Mouse (Mus musculus) forebrain, embryonic 15.5 days (tissue): ENCODE results near the gene Shld2. TPM values are rescaled to one million over a fixed set of nuclear protein-coding genes. Genes with fewer than 3 reads are reported as not detected.

Experiments
- ATAC-seq: fragments of 200-750 bp; cut with Nextera tagmentation; replicated peaks from 2 replicates; pipeline ENCODE4 v1.8.0; 2017; ENCODE audit warnings: mild to moderate bottlenecking, moderate TSS enrichment, moderate library complexity
- H3K27ac ChIP-seq: fragments of 300-500 bp; sonication (generic); replicated peaks from 2 replicates; pipeline ENCODE4 v1.5.1; 2015; ENCODE audit warnings: mild to moderate bottlenecking, inconsistent platforms
- H3K27me3 ChIP-seq: fragments of 300-500 bp; sonication (generic); 2 replicates; pipeline ENCODE4 v1.6.1; 2015; ENCODE audit warnings: inconsistent platforms
- H3K36me3 ChIP-seq: fragments of 300-500 bp; sonication (generic); 2 replicates; pipeline ENCODE4 v1.6.1; 2015; ENCODE audit warnings: mild to moderate bottlenecking, inconsistent platforms
- H3K4me1 ChIP-seq: fragments of 300-500 bp; sonication (generic); 2 replicates; pipeline ENCODE4 v1.6.1; 2015; ENCODE audit warnings: inconsistent platforms
- H3K4me2 ChIP-seq: fragments of 300-500 bp; sonication (generic); replicated peaks from 2 replicates; pipeline ENCODE4 v1.6.1; 2015; ENCODE audit warnings: mild to moderate bottlenecking, inconsistent platforms
- H3K4me3 ChIP-seq: fragments of 300-500 bp; sonication (generic); 2 replicates; pipeline ENCODE4 v1.5.1; 2015; ENCODE audit warnings: mild to moderate bottlenecking, inconsistent platforms
- H3K9ac ChIP-seq: fragments of 300-500 bp; sonication (generic); replicated peaks from 2 replicates; pipeline ENCODE4 v1.6.1; 2015; ENCODE audit warnings: mild to moderate bottlenecking, inconsistent platforms
- H3K9me3 ChIP-seq: fragments of 300-500 bp; sonication (generic); 2 replicates; pipeline ENCODE4 v1.6.1; 2016; ENCODE audit warnings: inconsistent platforms
- whole genome bisulfite sequencing: fragments of 180-500 bp; shearing (Covaris S2); methylation state at CpG from one replicate; pipeline ENCODE4 v1.1.7; 2015; ENCODE audit warnings: mixed read lengths; 5-methylcytosine and 5-hydroxymethylcytosine counted together
- polyA plus RNA-seq: library from polyadenylated mRNA; unstranded; fragments of >200 nt; fragmentation: Nextera tagmentation; extraction: Ambion mirVana; gene quantifications from 2 replicates; pipeline ENCODE4 v1.2.1, GENCODE M21; 2015

The Shld2 gene
- polyA plus RNA-seq, 1 experiment from 2014 or later, result 8.0 TPM

DNA sequence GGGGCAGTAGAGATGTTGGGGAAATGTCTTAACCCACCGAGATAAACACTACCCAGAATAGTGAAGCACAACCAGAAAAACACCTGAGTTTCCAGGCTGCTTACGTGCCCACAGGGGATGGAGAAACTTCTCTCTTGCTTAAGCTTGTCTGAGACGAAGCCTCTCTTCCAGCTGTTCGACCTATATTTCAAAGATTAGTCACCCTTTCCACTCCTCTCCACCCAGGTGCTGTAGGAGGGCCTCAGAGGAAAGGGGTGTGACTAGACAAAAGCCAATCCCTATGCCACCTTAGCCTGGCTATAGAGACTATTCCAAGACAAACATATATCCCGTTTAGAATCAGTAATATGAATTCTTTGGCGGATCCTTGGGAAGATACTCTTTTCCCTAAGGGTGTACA is 102.3 kb downstream of the Shld2 start:
- Histone ChIP-seq H3K27me3 (no peaks in the 10 kb centered on the region), H3K4me2 (no peak overlapping the region), H3K27ac (no peak overlapping the region), H3K36me3 (no peaks in the 10 kb centered on the region), H3K4me1 (no peaks in the 10 kb centered on the region), H3K4me3 (no peak overlapping the region), H3K9me3 (no peaks in the 10 kb centered on the region), H3K9ac (no peak overlapping the region)
- ATAC-seq, result no peak
- WGBS, result 75% methylated on average over 6 of the region's 6 CpGs

DNA sequence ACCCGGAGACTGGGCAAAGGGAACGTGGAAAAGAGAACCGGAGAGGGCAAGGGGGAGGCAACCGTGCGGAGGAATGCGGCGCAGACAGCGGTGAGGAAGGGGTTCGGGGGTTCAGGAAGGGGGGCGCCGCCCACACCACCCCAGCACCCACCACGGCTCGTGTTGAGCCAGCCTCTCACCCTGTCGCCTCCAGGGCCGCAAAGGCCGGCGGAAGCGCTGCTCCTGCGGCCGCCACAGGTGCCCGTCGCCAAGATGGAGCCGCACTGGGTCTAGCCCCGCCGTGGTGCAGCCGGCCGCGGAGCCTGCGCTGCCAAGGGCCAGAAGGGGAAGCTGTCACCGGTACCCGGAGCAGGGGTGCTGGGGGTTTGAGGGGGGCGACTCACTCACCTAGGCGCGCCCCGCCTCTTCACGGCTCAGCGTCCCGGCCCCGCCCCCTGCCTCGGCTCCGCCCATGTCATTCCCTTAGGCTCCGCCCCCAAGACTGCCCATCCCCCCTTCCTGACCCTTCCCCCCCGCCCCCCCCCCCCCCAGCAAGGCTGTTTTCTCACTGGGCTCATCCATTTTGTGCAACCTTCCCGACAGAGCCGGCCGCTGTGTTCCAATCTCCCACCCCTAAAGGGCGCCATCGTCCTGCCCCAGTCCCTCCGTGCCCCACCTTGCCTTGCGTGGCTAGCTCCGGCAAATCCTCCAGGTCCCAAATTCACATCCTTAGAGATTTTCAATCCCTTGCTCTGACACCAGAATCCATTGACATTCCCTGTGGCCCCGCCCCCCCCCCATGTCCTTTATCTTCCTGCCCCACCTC is 108.9 kb downstream of the Shld2 start, which contains the start of gene Gprin2:
Gprin2 (minus strand) TSS at position 423 of the 805 bp plus-strand sequence.
- Histone ChIP-seq H3K4me3 (peak within 1 kb of the TSS; percentile 82), H3K27ac (peak within 1 kb of the TSS; percentile 38), H3K9me3 (no peaks in the 10 kb centered on the region), H3K4me1 (0 out of 2 replicates have a peak, but pooled peaks cover 6% of the 10 kb centered on the region), H3K27me3 (no peaks in the 10 kb centered on the region), H3K36me3 (no peaks in the 10 kb centered on the region), H3K9ac (peak within 1 kb of the TSS; percentile 71), H3K4me2 (peak within 1 kb of the TSS; percentile 88)
- peak; percentile 75 for ATAC-seq
- 2% methylated on average over 48 of the region's 52 CpGs for WGBS

DNA sequence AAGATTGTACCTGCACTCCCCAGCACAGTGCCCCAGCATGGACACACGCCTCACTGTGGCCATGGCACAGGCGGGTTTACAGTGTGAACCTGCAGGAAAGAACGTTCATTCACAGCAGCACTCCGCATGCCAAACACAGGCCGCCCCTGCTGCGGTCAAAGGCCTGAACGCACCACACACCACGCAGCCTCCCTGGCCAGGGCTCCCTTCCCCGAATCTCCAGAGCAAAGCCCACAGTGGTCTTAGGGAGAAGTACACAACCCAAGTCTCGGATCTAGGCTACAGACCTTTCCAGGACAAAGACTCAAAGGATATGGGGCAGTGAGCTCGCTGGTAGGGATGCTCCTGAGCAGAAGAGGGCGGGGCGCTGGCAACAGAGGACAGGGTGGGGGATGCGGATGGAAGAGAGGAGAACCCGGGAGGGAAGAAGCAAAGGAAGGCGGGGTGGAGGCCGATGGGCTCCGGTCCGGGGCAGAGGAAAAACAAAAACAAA is 109.5 kb downstream of the Shld2 start:
- H3K4me2 ChIP-seq, result peak overlapping the region; percentile 88
- peak overlapping the region; percentile 82 for H3K4me3 ChIP-seq
- no peaks in the 10 kb centered on the region for H3K36me3 ChIP-seq
- H3K9ac ChIP-seq, result peak overlapping the region; percentile 71
- peak; percentile 73 for ATAC-seq
- H3K9me3 ChIP-seq, result no peaks in the 10 kb centered on the region
- 1% methylated on average over 19 of the region's 19 CpGs for WGBS
- H3K27me3 ChIP-seq, result no peaks in the 10 kb centered on the region
- 0 out of 2 replicates have a peak, but pooled peaks cover 6% of the 10 kb centered on the region for H3K4me1 ChIP-seq
- peak overlapping the region; percentile 38 for H3K27ac ChIP-seq

DNA sequence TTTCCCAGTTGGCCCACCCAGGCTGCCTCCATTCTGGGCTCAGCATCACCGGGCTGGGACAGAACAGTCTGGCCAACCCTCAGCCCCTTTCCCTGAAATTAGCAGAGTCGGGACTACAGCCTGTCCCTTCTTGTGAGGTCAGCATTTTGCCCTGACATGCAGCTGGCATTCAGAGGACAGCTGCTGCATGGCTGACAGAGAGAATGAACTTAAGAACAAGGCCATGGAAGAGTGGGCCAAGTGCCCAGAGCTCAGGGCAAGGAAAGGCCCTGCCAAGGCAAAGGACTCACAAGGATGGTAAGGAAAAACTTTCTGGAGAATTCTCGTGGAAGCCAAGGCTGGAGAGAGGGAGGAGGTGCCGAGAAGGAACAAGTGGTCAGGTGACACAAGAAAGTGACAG is 113.6 kb downstream of the Shld2 start:
- Histone ChIP-seq H3K9me3 (no peaks in the 10 kb centered on the region), H3K4me3 (no peak overlapping the region), H3K4me1 (0 out of 2 replicates have a peak, but pooled peaks cover 6% of the 10 kb centered on the region), H3K9ac (no peak overlapping the region), H3K27me3 (no peaks in the 10 kb centered on the region), H3K36me3 (no peaks in the 10 kb centered on the region), H3K4me2 (no peak overlapping the region), H3K27ac (no peak overlapping the region)
- no peak for ATAC-seq
- 56% methylated on average over 4 of the region's 4 CpGs for WGBS

DNA sequence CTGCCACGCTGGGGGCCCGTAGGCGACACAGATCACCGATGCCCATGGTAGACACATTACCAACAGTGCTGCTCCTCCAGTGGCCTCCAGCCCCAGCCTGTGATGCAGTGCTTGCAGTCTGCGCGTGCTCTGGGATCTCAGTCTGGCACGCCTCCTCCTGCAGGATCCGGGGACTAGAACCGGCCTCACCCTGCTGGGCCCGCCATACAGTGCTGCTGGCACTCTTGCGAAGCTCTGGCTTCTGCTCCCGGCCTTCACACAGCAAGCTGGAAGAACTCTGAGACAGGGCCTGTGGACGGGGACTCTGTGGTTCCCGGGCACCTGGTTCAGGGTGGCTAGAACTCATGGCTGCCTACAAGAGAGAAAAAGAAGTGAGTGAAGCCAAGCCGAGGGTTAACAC is 114.8 kb downstream of the Shld2 start:
- Histone ChIP-seq H3K9ac (no peak overlapping the region), H3K36me3 (no peaks in the 10 kb centered on the region), H3K4me2 (no peak overlapping the region), H3K4me1 (0 out of 2 replicates have a peak, but pooled peaks cover 2% of the 10 kb centered on the region), H3K27ac (no peak overlapping the region), H3K9me3 (no peaks in the 10 kb centered on the region), H3K27me3 (no peaks in the 10 kb centered on the region), H3K4me3 (no peak overlapping the region)
- 92% methylated on average over 15 of the region's 15 CpGs for WGBS
- ATAC-seq, result no peak

DNA sequence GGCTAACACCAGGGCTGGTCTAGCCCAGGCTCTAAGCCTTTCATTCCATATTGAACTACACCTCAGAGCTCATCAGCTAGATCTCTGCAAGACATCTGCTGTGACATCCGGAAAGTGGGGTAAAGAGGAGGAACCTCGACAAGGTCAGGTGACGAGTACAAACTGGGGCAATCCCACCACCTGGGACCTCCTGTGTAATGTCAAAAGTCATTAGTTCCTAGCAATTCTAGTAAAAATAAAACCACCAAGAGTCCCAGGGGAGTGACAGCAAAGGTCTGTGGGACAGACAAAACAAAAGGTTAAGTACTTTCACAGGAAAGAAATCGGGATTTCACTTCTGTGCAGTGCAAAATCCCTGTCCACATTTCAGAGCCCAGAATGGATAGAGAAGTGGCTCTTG is 116.4 kb downstream of the Shld2 start:
- no peaks in the 10 kb centered on the region for H3K36me3 ChIP-seq
- H3K27ac ChIP-seq, result no peak overlapping the region
- H3K27me3 ChIP-seq, result no peaks in the 10 kb centered on the region
- H3K4me2 ChIP-seq, result no peak overlapping the region
- 84% methylated on average over 4 of the region's 4 CpGs for WGBS
- no peaks in the 10 kb centered on the region for H3K4me1 ChIP-seq
- no peaks in the 10 kb centered on the region for H3K9me3 ChIP-seq
- ATAC-seq, result no peak
- no peak overlapping the region for H3K4me3 ChIP-seq
- no peak overlapping the region for H3K9ac ChIP-seq

DNA sequence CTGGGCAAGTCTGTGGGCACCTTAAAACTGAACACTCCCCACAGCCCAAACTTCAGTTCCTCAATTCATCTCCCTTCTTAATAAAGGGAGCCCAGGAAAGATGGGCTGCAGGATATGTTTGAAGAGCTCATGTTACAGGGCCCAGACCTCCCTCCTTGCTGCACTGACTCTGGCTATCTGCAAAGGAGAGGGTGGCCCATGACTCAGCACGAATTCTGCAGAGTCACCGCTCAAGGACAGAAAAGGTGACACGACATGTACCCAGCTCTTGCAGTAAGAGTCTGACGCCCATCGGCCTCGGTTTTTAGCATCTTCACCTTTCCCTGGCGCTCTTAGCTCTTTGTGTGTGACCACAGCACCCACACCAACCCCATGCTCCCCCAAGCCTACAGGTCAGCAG is 119.9 kb downstream of the Shld2 start:
- ATAC-seq, result no peak
- H3K27me3 ChIP-seq, result no peaks in the 10 kb centered on the region
- H3K9me3 ChIP-seq, result no peaks in the 10 kb centered on the region
- 81% methylated on average over 7 of the region's 7 CpGs for WGBS
- H3K36me3 ChIP-seq, result no peaks in the 10 kb centered on the region
- no peak overlapping the region for H3K27ac ChIP-seq
- H3K9ac ChIP-seq, result no peak overlapping the region
- no peaks in the 10 kb centered on the region for H3K4me1 ChIP-seq
- no peak overlapping the region for H3K4me3 ChIP-seq
- H3K4me2 ChIP-seq, result no peak overlapping the region

DNA sequence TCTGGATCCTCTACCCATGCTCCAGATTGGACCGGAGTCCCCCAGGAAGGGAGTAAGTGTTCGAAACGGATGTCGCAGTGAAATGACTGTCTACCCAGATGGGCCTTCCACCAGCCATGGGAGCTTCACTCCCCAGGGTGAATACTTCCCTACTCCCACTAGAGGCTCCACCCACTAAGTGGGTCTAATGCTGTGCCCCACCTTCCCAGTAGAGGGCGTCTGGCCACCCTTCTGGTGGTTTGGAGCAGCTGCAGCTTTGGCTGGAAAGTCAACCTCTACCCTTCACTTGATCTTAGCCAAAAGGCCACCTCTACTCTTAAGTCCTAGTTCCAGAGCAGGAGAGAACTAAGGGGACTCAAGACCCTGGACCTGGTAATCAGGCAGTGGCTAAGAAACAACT is 121.7 kb downstream of the Shld2 start:
- H3K4me3 ChIP-seq, result no peak overlapping the region
- no peak overlapping the region for H3K4me2 ChIP-seq
- H3K9ac ChIP-seq, result no peak overlapping the region
- no peaks in the 10 kb centered on the region for H3K9me3 ChIP-seq
- H3K27me3 ChIP-seq, result no peaks in the 10 kb centered on the region
- no peak overlapping the region for H3K27ac ChIP-seq
- H3K36me3 ChIP-seq, result no peaks in the 10 kb centered on the region
- no peaks in the 10 kb centered on the region for H3K4me1 ChIP-seq
- no peak for ATAC-seq
- WGBS, result 71% methylated on average over 5 of the region's 5 CpGs

Other genes with a start within 250 kb of the Shld2 start
- not detected in 2 replicates for gene Anxa8, start 224.5 kb downstream of the Shld2 start, polyA plus RNA-seq
- not detected in 2 replicates for gene A630023A22Rik, start 207.7 kb downstream of the Shld2 start, polyA plus RNA-seq
- 0.04 and 0.05 TPM in 2 replicates for gene Npy4r, start 158.0 kb downstream of the Shld2 start, polyA plus RNA-seq
- gene Gprin2, start 108.8 kb downstream of the Shld2 start, polyA plus RNA-seq, result 3.8 and 3.9 TPM in 2 replicates
- 0.41 and 0.65 TPM in 2 replicates for gene Syt15, start 90.9 kb downstream of the Shld2 start, polyA plus RNA-seq
- gene Glud1, start 234 bp upstream of the Shld2 start, polyA plus RNA-seq, result 93.2 and 100 TPM in 2 replicates
- not detected in 2 replicates for gene Fam25c, start 44.9 kb upstream of the Shld2 start, polyA plus RNA-seq
- 1.9 and 2.9 TPM in 2 replicates for gene Sncg, start 64.3 kb upstream of the Shld2 start, polyA plus RNA-seq
- gene Mmrn2, start 65.0 kb upstream of the Shld2 start, polyA plus RNA-seq, result 4.2 and 4.3 TPM in 2 replicates
- gene Bmpr1a, start 192.8 kb upstream of the Shld2 start, polyA plus RNA-seq, result 23.4 and 24.7 TPM in 2 replicates
- gene 9230112D13Rik, start 212.3 kb upstream of the Shld2 start, polyA plus RNA-seq, result not detected in 2 replicates